Mouse (Mus musculus): ENCODE data around the gene Hist1h3e.

Hist1h3e gene

DNA sequence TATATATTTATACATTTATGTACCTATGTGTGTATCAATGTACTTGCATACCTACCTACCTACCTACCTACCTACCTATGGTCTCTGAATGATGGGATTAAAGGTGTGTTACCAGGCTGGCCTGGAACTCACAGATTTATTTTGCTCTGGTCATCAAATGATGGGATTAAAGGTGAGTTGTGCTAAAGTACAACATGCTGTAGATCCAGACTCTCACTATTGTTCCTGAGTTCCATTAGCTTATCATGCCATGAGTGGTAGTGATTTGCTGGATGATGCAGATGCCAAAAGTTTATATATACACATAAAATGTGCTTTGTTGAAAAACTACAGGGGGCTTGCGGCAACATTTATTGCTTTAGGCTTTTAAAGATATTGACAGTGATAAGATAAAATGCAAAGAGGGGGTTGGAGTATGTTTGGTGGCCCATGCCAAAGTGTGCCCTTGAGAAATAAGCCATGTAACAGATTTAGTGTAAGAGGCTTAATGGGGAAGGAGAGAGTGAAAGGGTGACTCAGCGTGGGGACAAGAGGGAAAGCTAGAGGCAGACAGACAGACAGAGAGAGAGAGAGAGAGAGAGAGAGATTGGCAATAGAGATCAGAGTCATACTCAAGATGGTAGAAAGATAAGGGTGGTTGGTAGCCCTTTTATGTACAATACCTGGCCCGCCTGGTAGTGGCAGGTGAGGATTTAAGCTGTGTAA lies 25.0 kb downstream of the Hist1h3e start:
- DNase-seq (ENCODE audit: low spot score) = no peak

GRCm38 (mm10) chr13:23536076-23536822 lies 25.9 kb downstream of the Hist1h3e start:
- DNase-seq (ENCODE audit: low spot score) = no peak

GRCm38 (mm10) chr13:23535137-23536075 lies 26.8 kb downstream of the Hist1h3e start, which contains the start of gene Hist1h3g:
Gene Hist1h3g, plus strand, starts transcription at chr13:23535422.
- DNase-seq (ENCODE audit: low spot score) = peak; percentile 99

DNA sequence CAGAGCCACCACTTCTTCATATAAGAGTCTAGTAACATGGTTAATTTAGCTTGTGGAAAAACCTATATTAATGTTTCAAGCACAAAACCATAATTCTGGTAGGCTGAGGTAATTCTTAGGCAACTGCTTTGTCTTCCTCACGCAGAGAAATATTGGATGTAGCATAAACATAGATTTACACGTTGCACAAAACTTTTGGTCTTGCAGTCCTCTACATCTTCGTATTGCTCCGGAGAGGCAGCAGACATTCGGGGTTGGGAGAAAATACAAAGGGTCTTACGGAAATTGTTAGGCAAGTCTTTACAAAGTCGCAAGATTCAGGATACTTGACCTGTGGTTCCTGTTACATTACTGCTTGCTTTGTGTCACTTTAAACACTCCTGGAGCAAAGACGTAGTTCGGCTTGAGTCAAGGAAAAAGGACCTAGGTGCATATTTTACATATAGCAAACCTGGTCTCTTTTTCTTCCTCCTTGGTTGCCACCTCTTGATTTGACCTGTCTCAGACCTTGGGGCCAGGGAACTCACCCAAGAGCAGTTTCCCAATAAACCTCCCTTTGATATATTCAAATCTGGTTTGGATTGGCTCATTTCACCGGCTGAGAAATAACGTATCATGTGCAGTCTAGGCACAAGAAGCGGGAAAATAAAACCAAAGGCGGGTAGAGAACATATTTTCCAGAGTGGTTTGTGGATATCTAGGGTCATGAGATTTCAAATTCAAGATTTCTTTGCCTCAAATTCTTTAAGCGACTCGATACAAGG lies 27.6 kb downstream of the Hist1h3e start:
- peak; percentile 72 for DNase-seq (ENCODE audit: low spot score)

GRCm38 (mm10) chr13:23533560-23534367 lies 28.4 kb downstream of the Hist1h3e start, which contains the start of gene Hist1h2af:
Gene Hist1h2af, plus strand, starts transcription at chr13:23533906.
- peak; percentile 96 for DNase-seq (ENCODE audit: low spot score)

GRCm38 (mm10) chr13:23532262-23533075 lies 29.7 kb downstream of the Hist1h3e start:
- peak; percentile 59 for DNase-seq (ENCODE audit: low spot score)

DNA sequence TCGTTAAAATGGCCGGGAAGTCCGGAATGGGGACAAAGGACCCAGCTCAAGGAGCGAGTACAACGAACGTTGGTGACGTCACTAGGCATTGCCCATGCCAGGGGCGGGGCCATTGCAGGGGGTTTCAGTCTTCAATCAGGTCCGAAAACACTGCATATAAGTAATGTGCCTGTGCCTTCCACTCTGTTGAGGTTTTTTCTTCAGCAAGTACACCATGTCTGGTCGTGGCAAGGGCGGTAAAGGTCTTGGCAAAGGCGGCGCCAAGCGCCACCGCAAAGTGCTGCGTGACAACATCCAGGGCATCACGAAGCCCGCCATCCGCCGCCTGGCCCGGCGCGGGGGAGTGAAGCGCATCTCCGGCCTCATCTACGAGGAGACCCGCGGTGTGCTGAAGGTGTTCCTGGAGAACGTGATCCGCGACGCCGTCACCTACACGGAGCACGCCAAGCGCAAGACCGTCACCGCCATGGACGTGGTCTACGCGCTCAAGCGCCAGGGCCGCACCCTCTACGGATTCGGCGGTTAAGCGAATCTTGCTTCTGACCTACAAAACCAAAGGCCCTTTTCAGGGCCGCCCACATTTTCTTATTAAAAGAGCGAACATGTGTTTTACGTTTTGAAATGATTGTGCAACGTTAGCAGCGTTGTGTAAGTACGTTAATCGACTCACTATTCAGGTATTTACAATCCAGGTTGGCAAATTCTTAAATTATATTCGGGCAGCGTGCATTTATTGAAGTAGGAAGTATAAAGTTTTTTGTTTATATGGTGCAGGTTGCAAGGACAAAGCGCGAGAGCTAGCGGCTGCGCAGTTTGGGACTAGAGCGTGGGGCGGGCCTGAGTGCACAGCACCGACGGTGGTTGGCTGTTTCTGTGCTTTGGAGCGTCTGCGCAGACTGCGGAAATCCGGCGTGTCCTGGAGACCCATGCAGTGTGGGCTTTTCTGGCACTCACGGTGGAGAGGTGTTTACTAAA lies 31.0 kb downstream of the Hist1h3e start, which contains the start of gene Hist1h4h:
Gene Hist1h4h (plus strand): TSS at position 150 of the 975 bp plus-strand sequence.
- peak; percentile 98 for DNase-seq (ENCODE audit: low spot score)

GRCm38 (mm10) chr13:23530181-23530900 lies 31.8 kb downstream of the Hist1h3e start:
- DNase-seq (ENCODE audit: low spot score) = peak; percentile 50

GRCm38 (mm10) chr13:23529480-23530165 lies 32.5 kb downstream of the Hist1h3e start:
- peak; percentile 2 for DNase-seq (ENCODE audit: low spot score)

DNA sequence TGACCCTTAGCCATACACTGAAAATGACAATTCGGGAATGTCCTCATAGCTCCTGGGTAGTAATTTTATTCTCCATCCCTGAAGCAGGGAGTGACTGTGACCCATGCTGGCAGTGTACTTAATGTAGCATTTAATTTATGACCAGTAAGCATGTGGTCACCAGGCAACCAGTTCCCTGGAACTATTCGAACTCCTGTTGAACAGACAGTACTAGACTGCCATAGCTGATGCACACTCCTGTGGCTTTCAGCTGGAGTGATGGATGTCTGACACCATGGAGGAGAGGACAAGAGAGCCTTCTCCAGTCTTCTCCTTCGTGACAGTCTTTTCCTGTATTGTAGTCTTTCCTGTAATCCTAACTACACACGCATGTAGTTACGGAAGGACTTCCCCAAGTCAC lies 33.2 kb downstream of the Hist1h3e start:
- peak; percentile 46 for DNase-seq (ENCODE audit: low spot score)

DNA sequence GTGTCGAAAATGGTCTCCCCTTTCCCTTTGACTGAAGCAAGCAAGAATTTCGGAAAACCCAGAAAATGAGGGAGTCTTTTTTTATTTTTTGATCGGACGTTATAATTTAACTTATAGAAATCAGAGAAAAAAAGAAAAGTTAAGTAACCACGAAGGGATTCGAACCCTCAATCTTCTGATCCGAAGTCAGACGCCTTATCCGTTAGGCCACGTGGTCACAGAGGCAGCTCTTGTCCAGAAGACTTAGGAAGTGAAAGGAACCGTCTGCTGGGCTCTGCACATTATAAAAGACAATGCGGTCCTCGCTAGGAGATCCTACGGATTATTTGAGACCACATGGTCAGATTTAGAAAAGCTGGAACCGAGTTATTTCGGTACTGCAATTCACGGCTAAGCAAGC lies 35.9 kb downstream of the Hist1h3e start:
- DNase-seq (ENCODE audit: low spot score) = peak; percentile 95

DNA sequence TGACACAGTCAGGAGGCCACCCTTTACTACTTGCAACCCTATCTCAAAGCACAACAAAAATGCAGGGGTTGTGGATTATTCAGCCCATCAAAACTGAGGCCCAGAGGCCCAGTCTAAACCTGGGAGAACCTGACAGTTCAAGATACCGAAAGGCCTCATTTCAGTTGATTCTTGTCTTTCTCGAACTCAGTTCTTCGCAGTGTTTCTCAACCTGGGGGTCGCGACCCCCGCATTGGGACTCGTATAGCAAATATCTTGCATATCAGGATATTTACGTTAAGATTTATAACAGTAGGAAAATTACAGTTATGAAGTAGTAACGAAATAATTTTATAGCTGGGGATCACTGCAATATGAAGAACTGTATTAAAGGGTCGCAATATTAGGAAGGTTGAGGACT lies 36.3 kb downstream of the Hist1h3e start:
- DNase-seq (ENCODE audit: low spot score) = peak; percentile 69

DNA sequence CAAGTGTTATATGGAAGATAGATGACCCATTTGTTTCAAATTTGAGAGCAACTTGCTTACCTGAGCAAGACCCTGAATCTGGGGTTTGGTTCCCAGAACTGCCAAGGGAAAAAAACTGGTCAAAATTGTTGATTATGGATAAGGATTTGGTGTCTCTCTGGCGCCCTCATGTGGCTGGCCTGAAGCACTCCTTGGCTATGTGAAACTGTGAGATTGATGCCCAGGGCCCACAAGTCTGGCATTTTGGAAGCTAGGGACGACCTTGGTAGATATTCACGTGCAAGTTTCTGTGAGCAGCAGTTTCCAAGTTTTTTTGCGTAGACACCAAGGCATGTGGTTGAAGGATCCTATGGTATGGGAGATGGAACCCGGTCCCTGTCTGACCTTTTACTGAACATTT lies 37.5 kb downstream of the Hist1h3e start:
- peak; percentile 91 for DNase-seq (ENCODE audit: low spot score)

DNA sequence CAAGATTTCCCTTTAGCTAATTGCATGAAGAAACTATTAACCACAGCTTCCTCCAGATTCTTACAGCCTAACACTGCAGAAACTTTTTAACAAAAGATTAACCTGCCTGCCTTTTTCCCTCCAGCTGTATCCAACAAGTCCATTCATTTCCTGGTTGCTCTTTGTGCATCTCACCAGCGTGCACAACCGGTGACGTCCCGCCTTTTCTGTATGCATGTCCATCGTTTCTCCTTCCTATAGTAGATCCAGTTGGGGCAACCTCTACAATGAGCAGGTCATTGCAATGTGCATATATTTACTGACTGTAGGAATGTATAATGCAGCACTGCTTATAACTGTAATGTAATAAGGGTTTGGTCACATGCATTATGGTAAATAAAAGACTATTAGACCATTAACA lies 38.2 kb downstream of the Hist1h3e start:
- peak; percentile 2 for DNase-seq (ENCODE audit: low spot score)

GRCm38 (mm10) chr13:23521703-23522102 lies 40.5 kb downstream of the Hist1h3e start:
- peak; percentile 86 for DNase-seq (ENCODE audit: low spot score)

DNA sequence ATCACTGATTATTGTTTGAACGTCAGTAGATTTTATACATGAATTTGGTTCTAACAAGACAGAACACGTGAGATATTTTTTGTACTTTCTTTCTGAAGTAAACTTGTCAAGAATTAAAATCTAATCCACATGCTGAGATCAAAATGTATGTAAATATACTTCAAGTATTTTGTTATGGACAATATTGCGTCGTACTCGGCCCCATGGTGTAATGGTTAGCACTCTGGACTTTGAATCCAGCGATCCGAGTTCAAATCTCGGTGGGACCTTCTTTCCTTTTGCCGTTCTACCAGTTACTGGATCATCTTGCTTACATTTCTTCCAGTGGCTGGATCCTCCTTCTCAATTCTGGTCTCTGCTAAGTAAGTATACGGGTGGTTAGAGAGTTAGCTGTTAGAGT lies 42.8 kb downstream of the Hist1h3e start:
- peak; percentile 82 for DNase-seq (ENCODE audit: low spot score)

DNA sequence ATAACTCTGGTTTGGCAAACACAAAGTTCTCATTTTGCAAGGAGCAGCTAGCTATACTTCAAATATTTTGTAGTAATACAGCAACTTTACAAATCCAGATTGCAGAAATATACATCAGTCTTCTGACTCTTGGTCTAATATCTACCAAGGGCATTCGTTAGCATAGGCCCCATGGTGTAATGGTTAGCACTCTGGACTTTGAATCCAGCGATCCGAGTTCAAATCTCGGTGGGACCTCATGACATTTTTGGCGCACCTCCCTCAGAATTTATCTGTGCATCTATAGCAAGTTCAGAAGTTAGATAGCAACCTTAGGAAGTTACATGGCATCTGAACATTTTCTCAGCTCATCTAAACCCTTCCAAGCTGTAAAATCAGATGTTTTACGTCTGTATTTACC lies 43.3 kb downstream of the Hist1h3e start:
- peak; percentile 85 for DNase-seq (ENCODE audit: low spot score)
